ENCODE assay signal across 11 mouse cellular contexts in the genomic region with DNA sequence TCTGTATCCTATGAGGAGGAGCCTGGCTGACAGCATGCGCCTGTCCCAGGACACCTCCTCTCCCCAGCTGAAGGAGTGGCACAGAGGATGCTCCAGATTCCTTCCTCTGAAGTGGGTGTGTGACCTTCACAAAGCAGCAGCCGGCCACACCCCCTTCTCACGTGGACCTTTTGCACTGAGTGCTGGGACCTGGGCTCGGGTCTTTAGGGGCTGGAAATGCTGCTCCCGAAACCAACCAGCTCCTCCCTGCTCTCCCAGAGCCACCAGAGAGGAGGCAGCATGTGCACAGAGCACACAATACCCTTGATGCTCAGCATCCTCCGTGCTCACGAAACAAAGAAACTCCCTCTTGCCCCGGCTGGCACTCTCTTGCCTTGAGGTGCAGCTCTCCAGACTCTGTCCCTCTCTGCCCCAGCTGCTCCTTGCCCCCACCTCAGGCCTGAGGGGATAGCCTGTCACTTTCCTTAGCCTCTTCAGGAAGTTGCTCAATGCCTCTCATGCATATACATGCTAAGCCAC.
DNase-seq lines count a peak whose midpoint lies in the region; ATAC-seq and TF ChIP-seq lines count a peak whose summit lies in the region.
"Had no signal": no experiment of that assay in that cellular context is flagged by ENCODE, and none has a peak within 500 bp of the region (broad histone marks: within the 10 kb centered on the region; RNA-seq: fewer than 3 reads in every experiment).

No protein-coding gene starts in this region.

- peaks cover 52% of the 10 kb centered on the region for H3K4me1 ChIP-seq in kidney, embryonic 16.5 days (ENCODE audit: insufficient read depth, low read length)
- H3K4me1 ChIP-seq in embryonic facial prominence, embryonic 10.5 days = peaks cover 76% of the 10 kb centered on the region
- peaks cover 12% of the 10 kb centered on the region for H3K4me1 ChIP-seq in hindbrain, embryonic 11.5 days (replicated peaks; ENCODE audit: control insufficient read depth, insufficient read depth, low read length)
- H3K4me1 ChIP-seq in midbrain, postnatal 0 days (ENCODE audit: insufficient read depth, low read length) = peaks cover 33% of the 10 kb centered on the region

- H3K4me3 ChIP-seq in kidney, embryonic 16.5 days (ENCODE audit: low read length) = no peak overlapping the region
- peak overlapping the region; percentile 36; the same call in 1 of the 2 replicates for H3K4me3 ChIP-seq in embryonic facial prominence, embryonic 10.5 days
- peak overlapping the region; percentile 21 for H3K4me3 ChIP-seq in hindbrain, embryonic 11.5 days (ENCODE audit: low read depth, low read length)
- H3K4me3 ChIP-seq in midbrain, postnatal 0 days (ENCODE audit: low read depth, low read length) = peak overlapping the region; percentile 42
- H3K4me3 ChIP-seq: megakaryocyte, embryonic 14.5 days had no signal

- peak overlapping the region; percentile 9; the same call in 1 of the 2 replicates for H3K27ac ChIP-seq in kidney, embryonic 16.5 days (ENCODE audit: low read length)
- H3K27ac ChIP-seq in embryonic facial prominence, embryonic 10.5 days (replicated peaks) = peak overlapping the region; percentile 77
- peak overlapping the region; percentile 87 for H3K27ac ChIP-seq in hindbrain, embryonic 11.5 days (ENCODE audit: low read depth, low read length)
- H3K27ac ChIP-seq in midbrain, postnatal 0 days (ENCODE audit: low read depth, low read length) = peak overlapping the region; percentile 90
- H3K27ac ChIP-seq: kidney, postnatal 0 days had no signal

- peak overlapping the region; percentile 20; the same call in 1 of the 2 replicates for H3K4me2 ChIP-seq in kidney, embryonic 16.5 days (replicated peaks; ENCODE audit: low read depth, low read length)
- peak overlapping the region; percentile 39 for H3K4me2 ChIP-seq in hindbrain, embryonic 11.5 days (replicated peaks; ENCODE audit: low read depth, low read length)
- peak overlapping the region; percentile 73 for H3K4me2 ChIP-seq in midbrain, postnatal 0 days (ENCODE audit: low read depth, low read length, poor library complexity, severe bottlenecking)

- ATAC-seq in kidney, embryonic 16.5 days (ENCODE audit: low FRiP score, low TSS enrichment) = no peak
- ATAC-seq in hindbrain, embryonic 11.5 days (ENCODE audit: low FRiP score) = peak; percentile 56; the same call in 1 of the 2 replicates
- peak; percentile 42 for ATAC-seq in midbrain, postnatal 0 days (ENCODE audit: low FRiP score)
- ATAC-seq in CD4-positive, CD25-positive, alpha-beta regulatory T cell, adult 4 months = no peak

- no peaks in the 10 kb centered on the region for H3K27me3 ChIP-seq in kidney, embryonic 16.5 days (ENCODE audit: insufficient read depth, low read length)
- peaks cover 8% of the 10 kb centered on the region; the same call in 1 of the 2 replicates for H3K27me3 ChIP-seq in embryonic facial prominence, embryonic 10.5 days (replicated peaks; ENCODE audit: low read depth, poor library complexity, severe bottlenecking)
- H3K27me3 ChIP-seq in hindbrain, embryonic 11.5 days (ENCODE audit: control insufficient read depth, insufficient read depth, low read length) = no peaks in the 10 kb centered on the region
- H3K27me3 ChIP-seq in midbrain, postnatal 0 days (ENCODE audit: insufficient read depth, low read length) = no peaks in the 10 kb centered on the region

- H3K36me3 ChIP-seq in kidney, embryonic 16.5 days (ENCODE audit: insufficient read depth, low read length) = peaks cover 13% of the 10 kb centered on the region
- peaks cover 26% of the 10 kb centered on the region for H3K36me3 ChIP-seq in embryonic facial prominence, embryonic 10.5 days (replicated peaks)
- no peaks in the 10 kb centered on the region for H3K36me3 ChIP-seq in hindbrain, embryonic 11.5 days (ENCODE audit: control insufficient read depth, insufficient read depth, low read length)
- peaks cover 9% of the 10 kb centered on the region; the same call in 1 of the 2 replicates for H3K36me3 ChIP-seq in midbrain, postnatal 0 days (ENCODE audit: insufficient read depth, low read length)

- DNase-seq in kidney, adult 8-10 months = no peak
- peak; percentile 43 for DNase-seq in embryonic facial prominence, embryonic 10.5 days (ENCODE audit: low spot score)
- peak; percentile 53 for DNase-seq in hindbrain, embryonic 11.5 days (ENCODE audit: low spot score)
- DNase-seq in midbrain, postnatal 0 days (ENCODE audit: low spot score) = peak; percentile 26
- DNase-seq in adrenal gland, postnatal 10 days = no peak
- no peak for DNase-seq in frontal cortex, adult 2 months (ENCODE audit: extremely low spot score in 1 of 2, low spot score in 1 of 2)
- DNase-seq: gastrocnemius, postnatal 25 days had no signal

- TF ChIP-seq CTCF in midbrain, postnatal 0 days (IDR thresholded peaks at IDR 0.05) = peak; percentile 31; the same call in 1 of the 2 replicates

- WGBS in kidney, embryonic 16.5 days = 29% methylated on average over 8 of the region's 8 CpGs
- WGBS in embryonic facial prominence, embryonic 10.5 days = 14% methylated on average over 8 of the region's 8 CpGs
- 13% methylated on average over 8 of the region's 8 CpGs for WGBS in hindbrain, embryonic 11.5 days
- 11% methylated on average over 8 of the region's 8 CpGs for WGBS in midbrain, postnatal 0 days

- no peaks in the 10 kb centered on the region for H3K9me3 ChIP-seq in kidney, embryonic 16.5 days (ENCODE audit: low read length)
- no peaks in the 10 kb centered on the region for H3K9me3 ChIP-seq in embryonic facial prominence, embryonic 10.5 days
- H3K9me3 ChIP-seq in hindbrain, embryonic 11.5 days (ENCODE audit: control insufficient read depth, low read length) = no peaks in the 10 kb centered on the region
- no peaks in the 10 kb centered on the region for H3K9me3 ChIP-seq in midbrain, postnatal 0 days (ENCODE audit: low read length)
- H3K9me3 ChIP-seq: megakaryocyte, embryonic 14.5 days had no signal

- peak overlapping the region; percentile 29; the same call in 1 of the 2 replicates for H3K9ac ChIP-seq in kidney, embryonic 16.5 days (replicated peaks; ENCODE audit: low read length)
- H3K9ac ChIP-seq in hindbrain, embryonic 11.5 days (ENCODE audit: low read depth, low read length) = peak overlapping the region; percentile 60
- H3K9ac ChIP-seq in midbrain, postnatal 0 days (replicated peaks; ENCODE audit: low read length, poor library complexity, severe bottlenecking) = peak overlapping the region; percentile 67

Comparison
In these comparisons a context has a peak if more than half of its experiments do, and no peak if none do; other contexts are left out.
1. ATAC-seq: peak in hindbrain, embryonic 11.5 days (single experiment) and midbrain, postnatal 0 days (single experiment); none in kidney, embryonic 16.5 days (single experiment) and CD4-positive, CD25-positive, alpha-beta regulatory T cell, adult 4 months (single experiment).
2. H3K27ac ChIP-seq: peak in every context shown above with its lines; median percentile 90 in midbrain, postnatal 0 days; 87 in hindbrain, embryonic 11.5 days; 77 in embryonic facial prominence, embryonic 10.5 days; 9 in kidney, embryonic 16.5 days.
3. H3K4me2 ChIP-seq: peak in every context shown above with its lines; median percentile 73 in midbrain, postnatal 0 days; 39 in hindbrain, embryonic 11.5 days; 20 in kidney, embryonic 16.5 days.
4. DNase-seq: peak in embryonic facial prominence, embryonic 10.5 days (single experiment), hindbrain, embryonic 11.5 days (single experiment) and midbrain, postnatal 0 days (single experiment); none in kidney, adult 8-10 months (0 of 2), adrenal gland, postnatal 10 days (single experiment) and frontal cortex, adult 2 months (0 of 2).
5. Peak in every context shown above with its lines, with median percentiles within 50 percentile points of each other: H3K9ac ChIP-seq.